Mouse (Mus musculus): ENCODE measurements around the gene Dph3.
"Not testable (repeated sequence)": the region's sequence is repeated elsewhere in the genome, so short reads cannot be mapped to it uniquely, and the experiment has no call there.

The Dph3 gene

GRCm38 (mm10) chr14:32085486-32086201 lies at the start of gene Dph3:
Dph3 (minus strand) TSS chr14:32085729.
- DNase-seq (ENCODE audit: low spot score), result peak; percentile 99

GRCm38 (mm10) chr14:32134293-32134692 lies 48.8 kb upstream of the Dph3 start:
- DNase-seq (ENCODE audit: low spot score), result no peak

- DNase-seq (ENCODE audit: low spot score), result no peak
These were observed 46.3 kb upstream of the Dph3 start for GRCm38 (mm10) chr14:32131836-32132235.

GRCm38 (mm10) chr14:32128409-32128808 lies 42.9 kb upstream of the Dph3 start:
- no peak for DNase-seq (ENCODE audit: low spot score)

GRCm38 (mm10) chr14:32125256-32125655 lies 39.7 kb upstream of the Dph3 start:
- DNase-seq (ENCODE audit: low spot score), result not testable (repeated sequence)

- no peak for DNase-seq (ENCODE audit: low spot score)
These were observed 38.7 kb upstream of the Dph3 start for GRCm38 (mm10) chr14:32124261-32124660.

GRCm38 (mm10) chr14:32121920-32122315 lies 36.4 kb upstream of the Dph3 start:
- DNase-seq (ENCODE audit: low spot score), result peak; percentile 12

- DNase-seq (ENCODE audit: low spot score), result no peak
These were observed 35.7 kb upstream of the Dph3 start for GRCm38 (mm10) chr14:32120940-32121919.

- not testable (repeated sequence) for DNase-seq (ENCODE audit: low spot score)
These were observed 26.6 kb upstream of the Dph3 start for GRCm38 (mm10) chr14:32112124-32112523.

- no peak for DNase-seq (ENCODE audit: low spot score)
These were observed 21.4 kb upstream of the Dph3 start for GRCm38 (mm10) chr14:32106911-32107310.

GRCm38 (mm10) chr14:32105663-32106062 lies 20.1 kb upstream of the Dph3 start:
- DNase-seq (ENCODE audit: low spot score), result no peak

- no peak for DNase-seq (ENCODE audit: low spot score)
These were observed 18.0 kb upstream of the Dph3 start for GRCm38 (mm10) chr14:32103556-32103955.

GRCm38 (mm10) chr14:32098951-32099350 lies 13.4 kb upstream of the Dph3 start:
- DNase-seq (ENCODE audit: low spot score), result no peak

- DNase-seq (ENCODE audit: low spot score), result no peak
These were observed 12.2 kb upstream of the Dph3 start for GRCm38 (mm10) chr14:32097691-32098090.

GRCm38 (mm10) chr14:32096740-32097139 lies 11.2 kb upstream of the Dph3 start:
- no peak for DNase-seq (ENCODE audit: low spot score)

GRCm38 (mm10) chr14:32095646-32096045 lies 10.1 kb upstream of the Dph3 start:
- DNase-seq (ENCODE audit: low spot score), result no peak

GRCm38 (mm10) chr14:32093500-32094117 lies 8.1 kb upstream of the Dph3 start:
- no peak for DNase-seq (ENCODE audit: low spot score)

GRCm38 (mm10) chr14:32093018-32093417 lies 7.5 kb upstream of the Dph3 start:
- no peak for DNase-seq (ENCODE audit: low spot score)

GRCm38 (mm10) chr14:32091704-32092103 lies 6.2 kb upstream of the Dph3 start:
- DNase-seq (ENCODE audit: low spot score), result no peak

- DNase-seq (ENCODE audit: low spot score), result no peak
These were observed 5.6 kb upstream of the Dph3 start for GRCm38 (mm10) chr14:32091124-32091523.

GRCm38 (mm10) chr14:32087584-32088248 lies 2.2 kb upstream of the Dph3 start:
- not testable (repeated sequence) for DNase-seq (ENCODE audit: low spot score)

- DNase-seq (ENCODE audit: low spot score), result no peak
These were observed 697 bp upstream of the Dph3 start for GRCm38 (mm10) chr14:32086226-32086625.

All from lung, postnatal 25 days (tissue).